Mouse (Mus musculus): ENCODE measurements around the gene Trpc3.
A peak's percentile ranks its signal among the peaks of the same experiment; 100 is the strongest.

The Trpc3 gene

GRCm38 (mm10) chr3:36598811-36599210 lies 91.2 kb downstream of the Trpc3 start:
- DNase-seq, result no peak

DNA sequence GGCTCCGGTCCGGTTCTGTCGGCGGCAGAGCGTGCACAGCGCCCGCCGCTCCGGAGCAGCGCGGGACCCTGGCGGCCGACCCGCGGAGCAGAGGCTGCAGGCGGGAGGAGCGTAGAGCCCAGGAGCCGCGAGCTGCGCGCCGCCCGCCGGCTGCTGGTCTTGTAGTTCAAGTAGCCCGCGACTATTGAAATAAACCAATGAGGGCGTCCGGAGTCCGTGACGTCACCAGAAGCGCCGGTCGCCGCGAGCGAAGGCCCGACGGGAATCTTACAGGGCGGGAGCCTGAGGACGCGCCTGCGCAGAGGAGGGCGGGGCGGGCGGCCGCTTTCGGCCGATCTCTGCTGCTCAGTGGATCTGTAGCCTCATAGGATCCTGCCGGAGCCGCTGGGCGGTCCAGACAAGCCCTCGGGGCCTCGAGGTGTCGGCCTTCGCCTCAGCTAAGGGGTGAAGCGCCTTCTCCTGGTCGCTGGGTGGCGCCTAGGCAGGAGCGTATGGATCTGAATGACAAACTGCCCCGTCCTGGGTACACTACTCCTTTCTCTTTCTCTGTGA lies 118.1 kb downstream of the Trpc3 start, which contains the start of gene Ccna2:
TSS of gene Ccna2 (minus strand) at position 324 of the 552 bp plus-strand sequence.
- peak; percentile 99 for DNase-seq

DNA sequence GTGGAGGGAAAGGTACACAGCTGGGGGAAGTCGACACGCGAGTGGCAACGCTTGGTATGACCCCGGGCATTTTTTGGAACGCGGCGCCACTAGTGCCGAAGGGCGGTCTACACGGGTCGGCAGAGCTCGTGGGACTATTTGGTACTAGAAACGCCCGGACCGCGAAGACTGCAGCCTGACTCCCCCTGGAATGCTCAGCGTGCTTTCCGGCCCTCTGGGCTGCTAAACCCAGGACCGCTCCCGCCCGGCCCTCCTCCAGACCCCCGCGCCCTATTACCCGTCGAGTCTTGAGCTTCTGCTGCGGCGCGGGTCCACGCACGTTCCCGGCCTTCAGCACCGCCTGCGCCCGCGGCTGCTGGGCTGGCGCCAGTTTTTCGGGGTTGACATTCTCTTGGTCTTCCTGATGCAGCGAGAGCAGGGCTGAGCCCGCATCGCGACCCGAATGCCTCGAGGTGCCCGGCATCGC lies 118.6 kb downstream of the Trpc3 start:
- no peak for DNase-seq

Measured in kidney, postnatal 10 days (tissue).